Mouse (Mus musculus) layer of hippocampus, adult 11-12 months (tissue): ENCODE results near the gene Sema5b.

Experiments
- DNase-seq: peaks from one replicate; pipeline ENCODE4 v3.0.0; 2022; ENCODE audit warnings: low spot score

Gene Sema5b

GRCm38 (mm10) chr16:35713606-35714005, 172.7 kb downstream of the Sema5b start:
- DNase-seq = no peak
